Mouse (Mus musculus): ENCODE measurements around the gene Cd46.

DNA sequence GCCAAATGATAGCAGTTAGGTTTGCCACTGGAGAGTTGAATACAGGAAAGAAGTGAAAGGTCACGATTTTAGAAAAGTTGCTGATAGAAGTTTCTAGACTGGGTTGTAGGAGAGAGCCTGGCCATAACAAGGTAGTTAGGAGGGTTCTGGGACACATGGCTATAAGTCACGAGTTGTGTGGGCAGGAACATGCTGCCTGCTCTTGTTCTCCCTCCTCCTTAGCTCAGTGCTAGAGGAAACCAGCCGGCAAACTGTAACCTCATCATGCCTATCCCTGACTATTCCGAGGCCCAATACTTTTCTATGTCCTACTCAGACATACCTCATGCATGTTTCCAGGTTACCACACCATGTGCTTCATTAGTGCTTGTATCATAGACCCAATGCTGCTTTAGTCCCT is 88.7 kb downstream of the Cd46 start:
- no peak for TF ChIP-seq CTCF (IDR thresholded peaks at IDR 0.05; ENCODE audit: low read depth, low read length)
- TF ChIP-seq POLR2A (IDR thresholded peaks at IDR 0.05; ENCODE audit: insufficient read depth, low read length) = no peak
